Mouse (Mus musculus) gastrocnemius, postnatal 14 days (tissue): ENCODE results near the gene Irf2bpl. TPM values are rescaled to one million over a fixed set of nuclear protein-coding genes. Genes with fewer than 3 reads are reported as not detected.

ENCODE experiments used
- DNase-seq: peaks from one replicate; pipeline ENCODE4 v3.0.0; 2021; ENCODE audit warnings: mixed read lengths
- intact Hi-C: fragments of 180-260 bp; cut with DNase I; formaldehyde crosslinking; loops from one replicate; pipeline ENCODE4 v1.15.1; 2025; ENCODE audit warnings: low total_unique reads
- total RNA-seq, 2 experiments: library from RNA; stranded (reverse); gene quantifications; 2 replicates each; pipeline ENCODE4 v1.2.3; 2021

The Irf2bpl gene
- total RNA-seq, 2 experiments from 2014 or later = 41.8 to 42.8 TPM

DNA sequence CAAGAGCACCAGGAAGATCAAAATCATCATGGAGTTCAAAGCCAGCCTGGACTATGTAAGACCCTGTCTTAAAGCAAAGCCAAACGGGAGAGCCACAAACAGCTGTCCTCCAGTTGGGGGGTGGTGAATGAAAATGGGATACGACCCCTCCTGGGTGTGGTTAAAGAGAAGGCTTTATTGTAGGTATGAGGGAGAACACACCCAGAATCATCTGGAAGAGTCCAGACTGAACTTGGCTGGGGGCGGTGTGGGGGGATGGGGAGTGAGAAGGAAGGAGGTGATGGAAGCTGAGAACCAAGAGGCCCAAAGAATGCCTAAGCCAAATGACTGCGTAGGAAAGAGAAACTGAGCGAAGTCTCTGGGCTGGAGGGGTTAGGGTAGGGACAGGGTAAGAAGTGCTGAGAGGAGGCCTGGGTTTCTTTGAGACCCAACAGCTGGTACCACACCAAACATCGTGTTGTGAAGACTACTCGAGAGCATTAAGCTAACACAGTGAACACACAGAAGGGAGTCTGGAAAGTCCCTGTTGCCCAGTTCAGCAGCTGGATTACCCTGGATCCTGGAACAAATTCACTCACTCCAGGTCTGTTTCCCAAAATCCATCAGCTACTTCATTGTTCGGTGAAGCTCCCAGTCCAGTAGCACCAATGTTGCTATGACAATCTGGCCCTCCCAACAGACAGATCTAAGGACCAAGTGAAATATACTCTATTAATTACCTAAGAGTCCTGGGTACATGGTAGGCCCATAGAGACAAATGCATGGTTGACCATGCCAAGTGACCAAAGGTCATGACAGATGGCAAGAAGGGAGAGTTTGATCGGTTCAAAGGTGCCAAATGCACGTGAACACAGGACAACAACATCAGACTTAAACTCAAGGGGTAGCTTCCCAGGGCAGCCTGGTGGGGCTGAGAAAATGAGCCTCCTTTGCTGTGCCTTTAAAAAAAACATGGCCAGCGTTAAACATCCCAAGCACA lies 19.5 kb upstream of the Irf2bpl start:
- intact Hi-C loops = no loop called here

GRCm38 (mm10) chr12:86899461-86900179 lies 15.0 kb upstream of the Irf2bpl start:
- peak; percentile 55 for DNase-seq
- intact Hi-C loops = no loop called here

More for the DNA sequence above, 19.5 kb upstream of the Irf2bpl start:
- no peak for DNase-seq

DNA sequence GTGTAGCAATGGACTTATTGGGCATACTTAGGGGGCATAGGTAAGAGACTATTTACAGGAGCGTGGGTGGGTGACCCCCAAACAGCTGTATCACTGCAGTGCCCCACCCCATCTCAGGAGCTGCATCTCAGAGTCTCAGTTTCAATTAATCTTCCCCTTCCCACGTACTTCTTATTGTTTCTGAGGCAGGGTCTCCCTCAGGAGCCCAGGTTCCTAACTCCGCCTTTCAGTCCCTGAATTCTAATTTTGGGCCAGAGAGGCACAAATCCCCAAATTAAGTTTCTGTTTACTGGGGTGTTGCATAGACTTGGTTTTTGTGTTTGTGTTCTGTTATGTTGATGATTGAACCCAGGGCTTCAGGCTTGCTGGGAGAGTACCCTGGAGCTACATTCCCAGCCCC lies 13.8 kb upstream of the Irf2bpl start:
- intact Hi-C loops = no loop called here
- no peak for DNase-seq

DNA sequence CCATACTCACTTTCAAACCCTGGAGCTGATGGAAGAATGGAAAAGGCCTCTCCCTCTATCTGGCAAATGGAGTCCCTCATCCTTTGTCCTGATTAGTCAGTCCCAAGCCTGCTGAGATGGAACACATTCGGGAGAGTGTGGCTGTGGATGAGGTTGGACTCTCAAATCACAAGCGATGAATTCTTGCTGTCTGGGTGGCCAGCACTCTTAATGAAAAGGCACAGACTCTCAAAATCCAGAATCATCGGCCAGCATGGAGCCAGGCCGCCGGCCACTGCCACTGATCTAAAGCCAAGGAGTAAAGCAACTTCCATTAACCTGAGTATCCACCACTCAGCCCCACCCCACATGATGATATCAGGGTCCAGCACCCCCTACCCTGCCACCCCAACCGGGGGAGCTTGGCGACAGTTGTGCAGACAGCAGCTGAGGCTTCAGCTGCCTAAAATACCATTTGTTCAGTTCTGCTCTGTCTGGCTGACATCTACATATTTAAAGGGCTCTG lies 13.2 kb upstream of the Irf2bpl start:
- no peak for DNase-seq
- intact Hi-C loops = no loop called here

GRCm38 (mm10) chr12:86896921-86897512 lies 12.4 kb upstream of the Irf2bpl start:
- peak; percentile 61 for DNase-seq
- intact Hi-C loops = no loop called here

- intact Hi-C loops = no loop called here
- no peak for DNase-seq
These were observed 11.9 kb upstream of the Irf2bpl start for GRCm38 (mm10) chr12:86896441-86896890.

DNA sequence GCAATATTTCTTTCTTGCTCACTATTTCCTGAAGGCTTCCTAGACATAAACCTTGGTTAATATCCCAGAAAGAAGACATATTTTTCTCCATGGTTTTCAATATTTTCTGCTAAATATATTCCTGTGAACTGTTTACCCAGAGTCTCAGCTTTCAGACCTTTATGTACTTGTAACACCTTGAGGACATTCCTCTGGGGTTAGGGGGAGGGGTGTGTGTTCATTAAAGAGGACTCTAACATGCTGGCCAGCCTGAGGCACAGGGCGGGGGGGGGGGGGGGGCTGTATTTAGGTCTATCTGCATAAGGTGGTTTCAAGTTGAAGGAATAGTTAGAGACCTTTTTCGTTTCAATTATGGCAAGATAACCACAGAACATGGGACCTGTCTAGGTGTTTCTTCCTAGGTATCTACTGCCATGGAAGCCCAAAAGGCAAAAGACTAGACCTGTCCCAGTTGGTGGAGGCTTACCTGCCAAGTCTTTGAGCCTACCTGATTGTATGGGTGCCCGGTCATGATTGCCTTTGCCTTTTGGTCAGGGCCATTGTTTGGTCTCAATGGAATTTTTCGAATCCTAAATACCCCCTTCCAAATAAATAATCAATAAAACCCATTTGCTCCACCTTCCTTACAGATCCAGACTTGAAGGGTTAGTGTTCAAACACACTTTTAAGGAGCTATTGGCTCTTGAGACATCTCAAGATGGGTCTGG lies 11.3 kb upstream of the Irf2bpl start:
- intact Hi-C loops = no loop called here
- DNase-seq = no peak

DNA sequence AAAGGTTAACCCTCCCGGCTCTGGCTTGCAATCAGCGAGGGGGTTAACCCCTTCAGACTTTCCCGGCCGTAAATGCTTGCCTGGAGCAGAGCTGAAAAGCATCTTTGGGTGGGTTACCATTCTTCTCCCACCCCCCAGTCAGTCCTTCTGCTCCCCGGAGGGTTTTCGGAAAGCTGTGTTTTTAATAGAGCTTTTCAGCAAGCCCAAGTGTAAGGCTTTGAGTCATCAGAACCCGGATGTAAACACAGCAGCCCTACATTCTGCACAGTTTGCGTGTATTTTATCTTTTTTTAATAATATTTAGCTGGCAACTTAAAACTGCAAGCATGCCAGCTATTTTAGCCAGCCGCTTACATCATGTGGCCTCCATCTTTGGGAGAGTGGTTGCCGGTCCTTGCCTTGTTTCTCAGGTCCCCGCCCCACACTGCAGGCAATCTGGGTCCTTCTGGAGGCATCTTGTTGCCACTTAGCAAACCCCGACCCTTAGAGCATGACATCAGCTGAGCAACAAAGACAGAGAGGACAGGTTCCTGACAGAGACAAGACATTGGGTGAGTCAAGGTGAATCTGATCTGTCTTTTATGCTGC lies 10.3 kb upstream of the Irf2bpl start:
- intact Hi-C loops = no loop called here
- DNase-seq = no peak

DNA sequence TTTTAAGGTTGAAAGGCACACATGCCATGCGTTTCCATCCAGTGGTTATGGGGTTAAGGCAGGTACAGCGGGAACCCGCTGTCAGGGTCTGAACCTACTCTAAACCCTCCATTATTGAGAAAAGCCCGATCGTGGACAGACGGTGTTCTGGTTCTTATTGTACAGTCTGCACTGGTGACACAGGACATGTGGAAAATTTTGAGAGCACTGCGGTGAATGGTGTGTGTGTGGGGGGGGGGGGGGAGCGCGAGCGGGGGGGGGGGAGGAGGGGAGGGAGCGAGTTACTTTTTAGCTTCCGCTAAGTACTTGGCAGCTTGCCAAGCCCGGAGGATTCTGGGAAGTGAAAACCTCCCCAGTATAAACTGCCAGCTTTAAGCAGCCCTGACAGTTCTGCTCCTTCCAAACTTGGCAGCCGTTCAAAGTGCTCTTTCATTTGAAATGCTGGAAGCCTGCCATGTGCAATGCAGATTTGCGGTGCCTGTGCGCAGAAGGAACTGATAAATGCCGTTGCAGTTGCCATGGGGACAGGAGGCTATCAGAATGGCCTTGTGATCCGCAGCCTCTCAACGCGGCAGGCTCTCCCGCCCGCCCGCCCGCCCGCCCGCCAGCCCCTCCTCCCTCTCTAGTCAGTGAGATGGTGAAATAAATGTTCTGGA lies 9.7 kb upstream of the Irf2bpl start:
- intact Hi-C loops = no loop called here
- peak; percentile 96 for DNase-seq

- intact Hi-C loops = no loop called here
- peak; percentile 60 for DNase-seq
These were observed 9.0 kb upstream of the Irf2bpl start for GRCm38 (mm10) chr12:86893326-86894183.

- intact Hi-C loops = no loop called here
- DNase-seq = peak; percentile 47
These were observed 8.2 kb upstream of the Irf2bpl start for GRCm38 (mm10) chr12:86892711-86893311.

DNA sequence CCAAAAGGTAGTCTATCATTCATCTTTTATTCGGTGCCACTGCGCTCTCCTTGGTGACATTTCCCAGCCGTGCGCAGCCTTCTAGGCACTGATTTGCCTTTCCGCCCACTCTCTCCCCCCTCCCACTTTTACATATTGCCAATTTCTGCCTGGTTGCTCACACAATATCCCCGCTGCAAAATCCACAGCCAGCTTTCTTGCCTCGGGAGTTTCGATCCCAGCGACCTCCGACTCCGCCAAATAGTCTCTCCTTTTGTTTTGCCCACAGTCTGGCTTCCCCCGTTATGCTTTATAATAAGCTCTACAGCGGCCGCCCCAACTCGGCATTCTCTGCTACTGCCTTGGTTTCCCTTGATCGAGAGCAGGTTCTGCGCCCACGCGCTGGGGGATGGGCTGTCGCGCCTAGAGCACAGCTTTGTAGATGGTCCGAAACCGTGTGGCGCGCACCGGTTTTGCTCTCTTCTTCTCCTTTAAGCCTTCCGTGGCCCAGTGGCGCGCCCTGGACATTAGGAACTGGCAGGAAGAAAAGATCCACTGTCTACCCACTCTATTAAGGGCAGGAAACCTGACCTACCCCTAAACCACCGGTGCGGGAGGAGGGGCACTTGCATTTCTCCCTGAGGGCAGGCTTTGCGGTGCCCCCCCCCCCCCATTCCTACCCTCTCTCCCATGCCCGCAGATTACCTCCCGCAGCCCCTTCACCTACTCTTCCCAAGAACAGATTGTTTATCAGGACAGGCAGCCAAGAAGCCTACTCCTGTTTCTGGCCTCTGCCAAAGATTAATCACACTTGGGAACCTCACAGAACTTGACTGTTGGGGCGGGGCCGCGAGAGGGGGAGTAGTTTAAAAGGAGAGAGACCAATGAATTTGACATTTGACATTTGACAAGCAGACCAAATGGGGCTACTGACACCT lies 7.4 kb upstream of the Irf2bpl start:
- DNase-seq = peak; percentile 89
- intact Hi-C loops = no loop called here

DNA sequence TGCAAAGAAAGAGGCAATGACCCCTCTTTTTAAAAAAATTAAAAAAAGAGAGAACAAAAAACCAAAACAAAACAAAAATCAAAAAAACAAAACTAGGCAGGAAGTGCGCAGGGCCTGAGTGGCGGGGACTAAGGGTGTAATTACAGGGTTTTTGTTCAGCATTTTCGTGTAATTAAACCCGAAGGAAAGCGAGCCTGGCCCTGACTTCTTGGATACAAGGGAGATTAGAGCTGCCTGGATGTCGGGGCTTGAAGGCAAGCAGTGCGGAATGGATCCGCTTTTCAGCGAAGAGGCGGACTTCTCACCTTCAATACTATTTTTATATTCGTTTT lies 6.8 kb upstream of the Irf2bpl start:
- no peak for DNase-seq
- intact Hi-C loops = no loop called here

GRCm38 (mm10) chr12:86890796-86891301 lies 6.3 kb upstream of the Irf2bpl start:
- no peak for DNase-seq
- intact Hi-C loops = no loop called here

DNA sequence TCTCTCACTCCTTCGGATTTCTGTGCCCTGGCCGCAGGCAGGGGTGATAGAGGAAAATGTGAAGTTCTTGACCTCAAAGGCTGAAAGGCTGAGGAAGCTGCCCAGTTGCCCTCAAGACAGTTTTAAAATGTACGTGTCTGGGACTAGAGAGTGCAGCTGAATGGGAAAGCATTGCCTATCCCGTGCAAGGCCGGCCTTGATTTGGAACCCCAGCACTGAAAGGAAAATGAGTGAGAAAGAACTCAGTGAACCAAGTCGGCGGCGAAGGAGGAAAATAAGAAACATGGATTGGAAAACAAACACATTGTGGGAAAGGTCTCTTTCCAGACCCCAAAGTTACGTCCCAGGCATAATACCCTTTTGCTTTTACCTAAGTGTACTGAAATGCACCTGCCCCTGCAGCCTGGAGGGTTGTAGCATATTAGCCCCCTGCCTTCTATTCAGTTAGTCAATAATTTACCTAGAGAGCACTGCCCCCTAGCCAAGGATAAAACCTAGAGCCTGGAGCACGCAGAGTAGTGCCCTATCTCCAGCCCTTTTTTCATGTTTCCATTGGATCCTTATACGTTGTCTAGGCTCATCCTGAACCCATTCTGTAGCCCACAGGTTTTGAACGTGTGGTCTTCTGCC lies 5.6 kb upstream of the Irf2bpl start:
- DNase-seq = no peak
- intact Hi-C loops = no loop called here
